Mouse (Mus musculus): ENCODE data around the gene Kdm1a. TPM values are rescaled to one million over a fixed set of nuclear protein-coding genes. Genes with fewer than 3 reads are reported as not detected.

Gene Kdm1a
- total RNA-seq, 2 experiments from 2014 or later, result 21.0 to 38.1 TPM

DNA sequence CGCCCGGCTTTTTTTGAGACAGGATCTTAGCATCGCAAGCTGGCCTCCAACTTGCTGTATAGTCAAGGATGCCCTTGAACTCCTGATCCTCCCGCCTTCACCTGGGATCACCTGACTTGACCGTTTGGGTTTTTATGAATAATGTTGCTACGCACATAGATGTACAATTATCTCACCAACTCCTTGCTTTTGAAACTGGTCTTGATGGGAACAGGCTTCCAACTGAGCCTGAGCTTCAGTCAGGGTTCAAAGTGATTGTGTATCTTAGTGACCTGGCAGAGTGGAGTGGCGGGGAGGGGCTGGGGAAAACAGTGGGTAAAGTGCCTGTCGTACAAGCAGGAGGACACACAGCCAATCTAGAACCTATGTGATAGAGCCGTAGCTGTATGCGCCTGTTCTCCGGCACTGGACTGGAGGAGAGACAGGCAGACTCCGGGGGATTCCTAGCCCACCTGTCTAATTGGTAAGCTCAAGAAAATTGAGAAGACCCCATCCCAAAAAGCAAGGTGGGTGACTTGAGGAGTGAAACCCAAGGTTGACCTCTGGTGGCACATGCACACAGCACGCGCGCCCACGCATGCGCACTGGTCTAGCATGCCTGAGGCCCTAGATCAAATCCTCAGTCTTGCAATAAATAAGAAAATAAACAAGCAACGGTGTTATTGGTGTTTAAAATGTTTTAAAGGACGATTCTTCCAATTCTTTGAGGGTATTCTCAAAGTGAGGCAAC lies 3.4 kb upstream of the Kdm1a start:
- ATAC-seq (replicated peaks; ENCODE audit: low FRiP score, poor library complexity, severe bottlenecking), result no peak

DNA sequence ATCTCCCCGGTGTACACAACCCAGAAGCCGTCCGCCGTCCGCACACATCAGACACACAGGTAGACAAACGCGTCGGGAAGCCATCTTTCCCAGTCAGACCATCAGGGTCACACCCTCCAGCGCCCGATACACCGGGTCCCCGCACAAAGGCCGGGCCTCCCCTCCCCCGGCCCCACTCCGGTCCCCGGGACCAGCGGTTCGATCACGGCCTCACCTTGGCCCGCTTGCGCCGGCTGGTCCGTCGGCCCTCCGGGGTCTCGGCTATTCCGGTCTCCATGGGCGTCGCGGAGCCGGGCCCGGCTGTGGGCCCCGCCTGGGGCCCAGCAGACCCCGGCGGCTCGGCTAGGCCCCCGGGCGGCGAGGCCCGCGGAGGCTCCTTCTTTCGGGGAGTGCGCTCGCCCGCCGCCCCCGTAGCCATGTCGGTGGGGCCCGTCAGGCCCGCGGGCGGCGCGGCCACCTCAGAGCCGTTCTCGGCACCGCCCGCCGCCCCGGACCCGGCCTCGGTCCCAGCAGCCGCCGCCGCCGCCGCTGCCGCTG lies 437 bp downstream of the Kdm1a start:
- ATAC-seq (replicated peaks; ENCODE audit: low FRiP score, poor library complexity, severe bottlenecking), result peak; percentile 53

- ATAC-seq (replicated peaks; ENCODE audit: low FRiP score, poor library complexity, severe bottlenecking), result no peak
Observed at GRCm38 (mm10) chr4:136601476-136601875, 1.0 kb downstream of the Kdm1a start.

DNA sequence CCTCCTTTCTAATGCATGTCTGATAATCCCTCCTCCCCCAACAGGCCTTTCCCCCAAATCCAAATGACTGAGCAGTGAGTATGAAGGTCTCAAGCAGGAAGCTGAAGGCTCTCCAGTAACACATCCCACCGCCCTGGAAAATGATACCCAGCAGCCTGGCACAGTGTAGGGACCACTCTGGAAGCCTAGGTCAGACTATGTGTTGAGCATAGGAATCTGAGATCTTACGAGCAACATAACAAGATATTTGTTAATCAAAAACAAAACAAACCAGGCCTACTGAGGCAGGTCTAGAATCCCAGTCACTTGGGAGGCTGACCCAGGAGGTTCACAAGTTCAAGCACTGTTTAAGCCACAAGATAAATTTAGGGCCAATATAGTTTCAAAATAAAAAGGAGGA lies 2.0 kb downstream of the Kdm1a start:
- ATAC-seq (replicated peaks; ENCODE audit: low FRiP score, poor library complexity, severe bottlenecking), result no peak

GRCm38 (mm10) chr4:136599869-136600268 lies 2.7 kb downstream of the Kdm1a start:
- no peak for ATAC-seq (replicated peaks; ENCODE audit: low FRiP score, poor library complexity, severe bottlenecking)

- no peak for ATAC-seq (replicated peaks; ENCODE audit: low FRiP score, poor library complexity, severe bottlenecking)
Observed at GRCm38 (mm10) chr4:136598268-136598876, 4.2 kb downstream of the Kdm1a start.

- no peak for ATAC-seq (replicated peaks; ENCODE audit: low FRiP score, poor library complexity, severe bottlenecking)
Observed at GRCm38 (mm10) chr4:136595221-136595620, 7.3 kb downstream of the Kdm1a start.

GRCm38 (mm10) chr4:136594006-136594405 lies 8.5 kb downstream of the Kdm1a start:
- no peak for ATAC-seq (replicated peaks; ENCODE audit: low FRiP score, poor library complexity, severe bottlenecking)

DNA sequence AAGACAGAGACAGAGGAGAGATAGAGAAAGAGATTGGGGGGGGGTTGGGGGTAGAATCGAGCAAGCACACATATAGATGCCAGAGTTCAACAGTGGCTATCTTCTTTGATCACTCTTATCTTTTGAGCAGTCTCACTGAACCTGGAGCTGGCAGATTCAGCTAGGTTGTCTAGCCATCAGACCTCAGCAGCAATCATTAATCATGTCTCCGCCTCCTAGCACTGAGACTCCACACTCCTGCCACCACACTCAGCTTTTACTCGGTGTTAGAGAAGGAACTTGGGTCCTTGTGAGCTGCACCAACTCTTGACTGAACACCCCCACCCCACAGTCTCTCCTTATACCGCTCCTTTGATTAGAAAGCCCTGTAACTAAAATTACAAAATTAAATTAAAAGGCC lies 10.4 kb downstream of the Kdm1a start:
- ATAC-seq (replicated peaks; ENCODE audit: low FRiP score, poor library complexity, severe bottlenecking), result no peak

DNA sequence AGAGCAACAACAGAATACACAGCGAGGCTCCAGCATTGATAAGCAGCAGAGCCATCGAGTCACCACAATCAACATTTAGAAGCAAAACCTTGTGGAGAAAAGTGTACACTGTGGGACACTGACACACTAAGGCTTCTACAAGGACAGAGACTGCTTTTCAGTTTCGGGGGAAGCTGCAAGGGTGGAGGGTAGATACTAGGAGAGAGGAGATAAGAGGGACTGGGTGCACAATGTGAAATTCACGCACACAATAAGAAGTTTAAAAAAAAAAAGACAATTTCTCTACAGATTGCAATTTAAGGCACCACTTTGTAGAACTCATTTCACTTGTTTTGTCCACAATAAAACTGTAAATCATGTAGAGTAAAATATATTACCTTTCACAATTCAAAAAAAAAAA lies 14.5 kb downstream of the Kdm1a start:
- 0 out of 2 replicates have a peak, but pooled peaks have one; percentile 51 for ATAC-seq (replicated peaks; ENCODE audit: low FRiP score, poor library complexity, severe bottlenecking)

DNA sequence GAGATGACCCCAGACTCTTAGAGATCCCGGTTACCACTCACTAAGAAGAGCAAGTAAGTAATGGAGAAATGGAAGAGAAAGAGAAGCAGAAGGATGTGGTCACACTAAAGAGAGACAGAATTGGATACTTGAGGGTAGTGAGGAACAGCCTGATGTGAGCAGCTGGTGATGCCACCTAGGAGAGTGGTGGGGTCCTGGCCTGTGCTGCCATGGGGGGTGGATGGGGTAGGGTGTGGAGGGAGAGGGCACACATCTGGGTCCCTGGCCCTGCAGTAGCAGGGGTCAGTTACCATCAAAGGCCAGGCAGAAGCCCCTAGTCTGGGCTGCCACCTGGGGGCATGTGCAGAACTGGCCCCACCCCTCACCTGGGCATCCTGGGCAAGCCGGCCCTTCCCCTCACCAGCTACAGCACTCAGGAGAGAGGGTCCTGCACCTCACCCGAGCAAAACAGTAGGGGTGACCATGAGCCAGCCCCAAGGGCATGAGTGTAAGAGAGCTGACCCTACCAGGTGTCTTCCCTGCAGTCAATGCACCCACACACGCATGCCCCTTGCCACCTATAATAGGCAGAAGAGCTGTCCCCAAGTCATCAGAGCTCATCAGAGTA lies 15.2 kb downstream of the Kdm1a start:
- 0 out of 2 replicates have a peak, but pooled peaks have one; percentile 19 for ATAC-seq (replicated peaks; ENCODE audit: low FRiP score, poor library complexity, severe bottlenecking)

DNA sequence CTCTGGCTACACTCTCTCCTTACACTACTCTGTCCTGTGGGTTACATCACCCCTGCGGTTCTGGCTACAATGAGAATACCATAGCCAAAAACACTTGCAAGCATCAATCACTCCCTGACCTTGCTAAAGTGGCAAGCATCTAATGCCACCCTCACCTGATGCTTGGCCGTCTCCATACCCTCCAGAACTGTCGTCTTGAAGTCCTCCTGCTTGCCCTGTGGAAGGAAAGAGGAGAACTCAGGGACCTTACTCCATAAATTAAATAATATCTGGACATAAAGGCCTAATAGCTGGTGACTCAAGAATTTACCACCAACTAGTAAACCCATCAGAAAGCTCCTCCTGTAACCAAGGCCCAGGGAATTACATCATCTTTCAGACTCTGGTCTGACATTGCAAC lies 20.6 kb downstream of the Kdm1a start:
- ATAC-seq (replicated peaks; ENCODE audit: low FRiP score, poor library complexity, severe bottlenecking), result no peak

DNA sequence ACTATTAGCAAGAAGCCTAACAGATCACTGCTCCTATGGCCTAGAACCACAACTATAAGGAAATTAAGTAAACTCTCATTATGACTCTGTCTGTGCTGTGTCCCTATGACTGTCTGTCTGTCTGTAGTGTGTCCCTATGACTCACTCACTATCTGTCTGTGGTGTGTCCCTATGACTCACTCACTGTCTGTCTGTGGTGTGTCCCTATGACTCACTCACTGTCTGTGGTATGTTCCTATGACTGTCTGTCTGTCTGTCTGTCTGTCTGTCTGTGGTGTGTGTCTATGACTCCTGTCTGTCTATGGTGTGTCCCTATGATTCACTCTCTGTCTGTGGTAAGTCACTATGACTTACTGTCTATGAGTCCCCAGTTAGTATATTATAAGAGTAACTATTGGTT lies 32.5 kb downstream of the Kdm1a start:
- ATAC-seq (replicated peaks; ENCODE audit: low FRiP score, poor library complexity, severe bottlenecking), result no peak

- no peak for ATAC-seq (replicated peaks; ENCODE audit: low FRiP score, poor library complexity, severe bottlenecking)
Observed at GRCm38 (mm10) chr4:136568629-136569028, 33.9 kb downstream of the Kdm1a start.

DNA sequence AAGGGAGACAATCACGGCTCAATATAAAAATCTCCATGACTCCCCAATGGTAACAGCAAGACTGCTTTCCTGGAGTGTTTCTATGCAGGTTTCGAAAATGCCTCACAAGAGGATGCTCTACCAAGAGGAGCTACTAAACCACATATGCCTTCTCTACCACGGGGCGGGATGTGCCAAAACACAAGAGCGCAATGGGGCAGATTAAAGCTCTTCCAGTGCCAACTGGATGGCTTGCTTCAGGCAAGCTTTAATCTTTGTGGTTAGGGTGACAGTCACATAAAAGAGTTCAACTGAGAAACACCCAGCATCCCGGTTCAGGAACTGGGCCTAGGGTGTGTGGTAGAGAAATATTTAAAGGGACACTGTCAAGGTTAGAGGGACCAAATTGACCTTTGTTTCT lies 39.8 kb downstream of the Kdm1a start:
- ATAC-seq (replicated peaks; ENCODE audit: low FRiP score, poor library complexity, severe bottlenecking), result no peak

DNA sequence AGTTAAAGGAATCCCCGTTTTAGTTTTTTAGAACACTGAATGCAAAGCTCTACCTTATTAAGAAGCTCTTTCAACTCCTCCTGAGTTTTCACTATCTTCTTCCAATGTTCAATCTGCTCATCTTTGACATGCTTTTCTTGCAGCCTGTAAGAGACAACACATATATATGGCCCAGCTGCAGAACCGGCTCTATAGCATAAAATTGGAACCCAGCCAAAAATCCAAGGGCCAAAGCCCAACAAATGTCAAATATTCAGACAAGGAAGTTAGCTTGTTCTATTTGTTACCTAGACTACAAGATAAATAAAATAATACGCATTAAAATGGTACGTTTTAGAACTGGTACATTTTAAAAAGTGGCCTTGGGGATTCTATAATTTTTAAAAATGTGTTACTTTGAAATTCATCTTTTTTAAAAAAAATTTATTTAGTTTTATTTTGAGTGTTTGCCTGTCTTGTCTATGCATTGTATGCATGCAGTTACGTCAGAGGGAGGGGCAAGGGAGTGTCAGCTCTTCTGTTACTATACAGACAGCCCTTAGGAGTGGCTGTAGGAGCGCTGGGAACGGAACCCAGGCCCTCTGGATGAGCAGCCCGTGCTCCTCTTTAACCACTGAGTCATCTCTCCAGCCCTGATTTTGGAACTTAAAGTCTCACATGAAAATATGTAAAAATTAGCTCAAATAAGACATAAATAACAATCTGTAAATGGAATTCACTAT lies 42.1 kb downstream of the Kdm1a start:
- ATAC-seq (replicated peaks; ENCODE audit: low FRiP score, poor library complexity, severe bottlenecking), result no peak

GRCm38 (mm10) chr4:136559690-136560089 lies 42.8 kb downstream of the Kdm1a start:
- no peak for ATAC-seq (replicated peaks; ENCODE audit: low FRiP score, poor library complexity, severe bottlenecking)

GRCm38 (mm10) chr4:136557638-136558037 lies 44.9 kb downstream of the Kdm1a start:
- no peak for ATAC-seq (replicated peaks; ENCODE audit: low FRiP score, poor library complexity, severe bottlenecking)

DNA sequence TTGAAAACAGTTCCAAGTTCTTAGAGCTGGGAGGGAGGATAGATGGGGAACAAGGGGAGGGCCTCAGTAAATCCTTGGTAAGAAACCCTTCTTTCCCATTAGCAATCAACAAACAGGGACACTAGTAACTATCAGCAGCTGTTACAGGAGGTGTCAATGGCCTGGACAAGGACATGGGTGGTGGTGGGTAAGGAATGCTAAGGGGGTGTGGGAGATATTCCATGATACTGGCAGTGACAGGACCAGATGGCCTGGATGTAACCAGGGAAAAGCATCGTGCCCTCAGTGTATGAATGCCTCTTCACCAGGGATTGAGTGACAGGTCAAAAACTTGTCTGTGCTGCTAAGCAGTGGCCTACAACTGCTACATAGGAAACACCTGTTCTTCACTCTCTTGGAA lies 49.4 kb downstream of the Kdm1a start:
- no peak for ATAC-seq (replicated peaks; ENCODE audit: low FRiP score, poor library complexity, severe bottlenecking)

GRCm38 (mm10) chr4:136548381-136548801 lies 54.1 kb downstream of the Kdm1a start:
- ATAC-seq (replicated peaks; ENCODE audit: low FRiP score, poor library complexity, severe bottlenecking), result no peak

Measured in erythroid progenitor cell, adult 5-6 weeks (primary cell).